Mouse (Mus musculus): ENCODE measurements at regions not wholly inside any gene's neighbourhood (a gene's known extent, or its start where the extent isn't known, plus 50 kb on each side); places are given as distances from the start of the nearest gene placed in this dataset.

- Histone ChIP-seq H3K27ac (no peak overlapping the region), H3K4me3 (no peak overlapping the region)
- no peak for TF ChIP-seq CTCF (IDR thresholded peaks at IDR 0.05)
- DNase-seq: no peak
- intact Hi-C loops (cut with DNase I): no loop called here
These were observed 103.6 kb upstream of the Lmo4 start for GRCm38 (mm10) chr3:144308616-144309015.

GRCm38 (mm10) chr3:144307557-144307956, 102.5 kb upstream of the Lmo4 start:
- Histone ChIP-seq H3K4me3 (no peak overlapping the region), H3K27ac (no peak overlapping the region)
- intact Hi-C loops (cut with DNase I): no loop called here
- no peak for TF ChIP-seq CTCF (IDR thresholded peaks at IDR 0.05)
- DNase-seq: no peak

GRCm38 (mm10) chr3:144305456-144305855, 100.4 kb upstream of the Lmo4 start:
- no peak for DNase-seq
- H3K27ac ChIP-seq: no peak overlapping the region
- no peak overlapping the region for H3K4me3 ChIP-seq
- no peak for TF ChIP-seq CTCF (IDR thresholded peaks at IDR 0.05)
- intact Hi-C loops (cut with DNase I): no loop called here

- H3K27ac ChIP-seq: no peak overlapping the region
- H3K4me3 ChIP-seq: no peak overlapping the region
- TF ChIP-seq CTCF (IDR thresholded peaks at IDR 0.05): no peak
- intact Hi-C loops (cut with DNase I): no loop called here
- DNase-seq: no peak
These were observed 99.9 kb upstream of the Lmo4 start for GRCm38 (mm10) chr3:144304924-144305323.

GRCm38 (mm10) chr3:144302626-144303025, 97.6 kb upstream of the Lmo4 start:
- no peak for DNase-seq
- intact Hi-C loops (cut with DNase I): no loop called here
- no peak for TF ChIP-seq CTCF (IDR thresholded peaks at IDR 0.05)
- Histone ChIP-seq H3K4me3 (no peak overlapping the region), H3K27ac (no peak overlapping the region)

GRCm38 (mm10) chr3:144301068-144301467, 96.0 kb upstream of the Lmo4 start:
- intact Hi-C loops (cut with DNase I): no loop called here
- Histone ChIP-seq H3K27ac (no peak overlapping the region), H3K4me3 (no peak overlapping the region)
- no peak for DNase-seq
- TF ChIP-seq CTCF (IDR thresholded peaks at IDR 0.05): no peak

- TF ChIP-seq CTCF (IDR thresholded peaks at IDR 0.05): no peak
These were observed 94.2 kb upstream of the Lmo4 start for GRCm38 (mm10) chr3:144299239-144299638.

GRCm38 (mm10) chr3:144289489-144289888, 84.5 kb upstream of the Lmo4 start:
- no peak for TF ChIP-seq CTCF (IDR thresholded peaks at IDR 0.05)
- no peak overlapping the region for H3K27ac ChIP-seq
- intact Hi-C loops (cut with DNase I): no loop called here
- no peak for DNase-seq
- no peak overlapping the region for H3K4me3 ChIP-seq

More at GRCm38 (mm10) chr3:144299239-144299638, 94.2 kb upstream of the Lmo4 start:
- intact Hi-C loops (cut with DNase I): no loop called here
- Histone ChIP-seq H3K4me3 (no peak overlapping the region), H3K27ac (no peak overlapping the region)
- DNase-seq: no peak

GRCm38 (mm10) chr3:144286100-144286499, 81.1 kb upstream of the Lmo4 start:
- Histone ChIP-seq H3K4me3 (no peak overlapping the region), H3K27ac (no peak overlapping the region)
- no peak for DNase-seq
- TF ChIP-seq CTCF (IDR thresholded peaks at IDR 0.05): no peak
- intact Hi-C loops (cut with DNase I): no loop called here

GRCm38 (mm10) chr3:144284326-144284725, 79.3 kb upstream of the Lmo4 start:
- Histone ChIP-seq H3K27ac (no peak overlapping the region), H3K4me3 (no peak overlapping the region)
- intact Hi-C loops (cut with DNase I): no loop called here
- TF ChIP-seq CTCF (IDR thresholded peaks at IDR 0.05): no peak
- DNase-seq: no peak

- no peak for TF ChIP-seq CTCF (IDR thresholded peaks at IDR 0.05)
- DNase-seq: no peak
- intact Hi-C loops (cut with DNase I): no loop called here
- H3K4me3 ChIP-seq: no peak overlapping the region
- H3K27ac ChIP-seq: no peak overlapping the region
These were observed 68.1 kb upstream of the Lmo4 start for GRCm38 (mm10) chr3:144273115-144273514.

- H3K4me3 ChIP-seq: no peak overlapping the region
- no peak for DNase-seq
- H3K27ac ChIP-seq: no peak overlapping the region
- intact Hi-C loops (cut with DNase I): no loop called here
- TF ChIP-seq CTCF (IDR thresholded peaks at IDR 0.05): no peak
These were observed 65.2 kb upstream of the Lmo4 start for GRCm38 (mm10) chr3:144270206-144270605.

GRCm38 (mm10) chr3:144264554-144264953, 59.5 kb upstream of the Lmo4 start:
- Histone ChIP-seq H3K27ac (no peak overlapping the region), H3K4me3 (no peak overlapping the region)
- intact Hi-C loops (cut with DNase I): no loop called here
- no peak for DNase-seq
- no peak for TF ChIP-seq CTCF (IDR thresholded peaks at IDR 0.05)

GRCm38 (mm10) chr3:144260886-144261285, 55.9 kb upstream of the Lmo4 start:
- no peak overlapping the region for H3K4me3 ChIP-seq
- intact Hi-C loops (cut with DNase I): no loop called here
- no peak overlapping the region for H3K27ac ChIP-seq
- no peak for TF ChIP-seq CTCF (IDR thresholded peaks at IDR 0.05)
- DNase-seq: no peak

Data from gastrocnemius, adult 2 months (tissue).